Mouse (Mus musculus): ENCODE measurements at regions not wholly inside any gene's neighbourhood (a gene's known extent, or its start where the extent isn't known, plus 50 kb on each side); places are given as distances from the start of the nearest gene placed in this dataset.
"Not testable (repeated sequence)": the region's sequence is repeated elsewhere in the genome, so short reads cannot be mapped to it uniquely, and the experiment has no call there.

GRCm38 (mm10) chr3:124193331-124193730 is 127.3 kb upstream of the Tram1l1 start:
- DNase-seq: not testable (repeated sequence)

- peak; percentile 72 for DNase-seq
Measured at GRCm38 (mm10) chr3:124200226-124200940, 120.3 kb upstream of the Tram1l1 start.

GRCm38 (mm10) chr3:124217131-124217530 is 103.5 kb upstream of the Tram1l1 start:
- no peak for DNase-seq

- no peak for DNase-seq
Measured at GRCm38 (mm10) chr3:124225982-124226381, 94.7 kb upstream of the Tram1l1 start.

- DNase-seq: no peak
Measured at GRCm38 (mm10) chr3:124227701-124228100, 93.0 kb upstream of the Tram1l1 start.

GRCm38 (mm10) chr3:124240936-124241733 is 79.5 kb upstream of the Tram1l1 start:
- no peak for DNase-seq

- DNase-seq: no peak
Measured at GRCm38 (mm10) chr3:124241734-124242006, 79.0 kb upstream of the Tram1l1 start.

GRCm38 (mm10) chr3:124262150-124262549 is 58.5 kb upstream of the Tram1l1 start:
- DNase-seq: no peak

- DNase-seq: no peak
Measured at GRCm38 (mm10) chr3:124266821-124267220, 53.8 kb upstream of the Tram1l1 start.

- no peak for DNase-seq
Measured at GRCm38 (mm10) chr3:124270506-124270905, 50.1 kb upstream of the Tram1l1 start.

All from kidney, adult 9 months (tissue).